Mouse (Mus musculus) neural tube, embryonic 11.5 days (tissue): ENCODE data around the gene Nppa. TPM values are rescaled to one million over a fixed set of nuclear protein-coding genes. Genes with fewer than 3 reads are reported as not detected.
"Not testable (repeated sequence)": the region's sequence is repeated elsewhere in the genome, so short reads cannot be mapped to it uniquely, and the experiment has no call there.

Experiments
- ATAC-seq: fragments of 200-750 bp; cut with Nextera tagmentation; 2 replicates; pipeline ENCODE4 v1.8.0; 2017; ENCODE audit warnings: moderate number of reproducible peaks, mild to moderate bottlenecking, moderate TSS enrichment, moderate library complexity; ENCODE audit not compliant: insufficient read depth, low FRiP score, low TSS enrichment
- DNase-seq: peaks from one replicate; pipeline ENCODE4 v3.0.0-alpha.2; 2015; ENCODE audit warnings: low spot score
- H3K27ac ChIP-seq: fragments of 300-500 bp; sonication (generic); 2 replicates; pipeline ENCODE4 v1.5.1; 2014; ENCODE audit warnings: low read depth, mild to moderate bottlenecking, low read length
- H3K27me3 ChIP-seq: fragments of 300-500 bp; sonication (generic); 2 replicates; pipeline ENCODE4 v1.6.1; 2014; ENCODE audit warnings: mild to moderate bottlenecking, low read length, mixed read lengths; ENCODE audit not compliant: control insufficient read depth, insufficient read depth
- H3K36me3 ChIP-seq: fragments of 300-500 bp; sonication (generic); 2 replicates; pipeline ENCODE4 v1.6.1; 2014; ENCODE audit warnings: mild to moderate bottlenecking, low read length, moderate library complexity, mixed read lengths; ENCODE audit not compliant: control insufficient read depth, insufficient read depth
- H3K4me1 ChIP-seq: fragments of 300-500 bp; sonication (generic); 2 replicates; pipeline ENCODE4 v1.6.1; 2014; ENCODE audit warnings: low read length, mixed read lengths; ENCODE audit not compliant: control insufficient read depth, insufficient read depth
- H3K4me2 ChIP-seq: fragments of 300-500 bp; sonication (generic); 2 replicates; pipeline ENCODE4 v1.6.1; 2014; ENCODE audit warnings: low read depth, mild to moderate bottlenecking, moderate library complexity
- H3K4me3 ChIP-seq: fragments of 300-500 bp; sonication (generic); 2 replicates; pipeline ENCODE4 v1.5.1; 2014; ENCODE audit warnings: low read depth, low read length
- H3K9ac ChIP-seq: fragments of 300-500 bp; sonication (generic); 2 replicates; pipeline ENCODE4 v1.6.1; 2014; ENCODE audit warnings: mild to moderate bottlenecking, low read length
- H3K9me3 ChIP-seq: fragments of 300-500 bp; sonication (generic); 2 replicates; pipeline ENCODE4 v1.6.1; 2016; ENCODE audit warnings: low read length; ENCODE audit not compliant: control insufficient read depth
- WGBS: fragments of 180-500 bp; shearing (Covaris S2); extraction: QIAGEN DNeasy Blood & Tissue Kit; methylation state at CpG from one replicate; pipeline ENCODE4 v1.1.7; 2014; 5-methylcytosine and 5-hydroxymethylcytosine counted together
- polyA plus RNA-seq: library from polyadenylated mRNA; unstranded; fragments of >200 nt; fragmentation: Nextera tagmentation; extraction: Ambion mirVana; gene quantifications from 2 replicates; pipeline ENCODE4 v1.2.1, GENCODE M21; 2014

The Nppa gene
- polyA plus RNA-seq, 1 experiment from 2014 or later, result 2.9 TPM

DNA sequence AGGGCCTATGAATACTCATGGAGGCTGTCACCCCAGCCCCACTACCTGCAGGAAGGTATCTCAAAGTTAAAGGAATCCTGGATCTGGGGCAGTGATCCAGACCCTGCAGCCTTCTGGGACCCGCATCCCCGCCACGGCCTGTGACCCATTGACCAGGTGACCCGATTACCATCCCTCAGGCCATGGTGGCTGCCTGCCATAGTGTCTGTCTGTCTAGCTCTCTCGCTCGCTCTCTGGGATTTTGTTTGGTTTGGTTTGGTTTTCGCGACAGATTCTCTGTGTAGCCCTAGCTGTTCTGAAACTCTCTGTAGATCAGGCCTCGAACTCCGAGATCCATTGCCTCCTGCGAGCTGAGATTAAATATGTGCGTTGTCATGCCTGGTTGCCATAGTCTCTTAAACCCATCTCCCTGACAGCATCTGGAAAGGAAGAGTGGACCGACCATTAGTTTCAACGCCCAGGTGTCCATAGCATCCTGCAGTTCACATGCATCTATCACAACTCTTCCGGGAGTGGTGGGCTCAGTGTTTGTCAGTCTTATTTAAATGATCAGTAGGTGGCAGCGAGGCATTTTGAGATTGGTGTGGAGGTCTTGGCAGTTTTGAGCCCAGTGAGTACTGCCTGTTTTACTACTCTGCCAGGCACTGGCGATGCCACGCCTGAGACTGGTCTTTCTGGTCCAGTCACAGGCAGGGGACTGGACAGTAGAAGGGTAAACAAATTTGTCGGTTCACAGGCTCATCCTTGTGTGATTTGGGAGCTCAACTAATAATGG, 38.9 kb downstream of the Nppa start:
- peaks cover 20% of the 10 kb centered on the region for H3K4me1 ChIP-seq
- peaks cover 2% of the 10 kb centered on the region for H3K36me3 ChIP-seq
- peak overlapping the region; percentile 74 for H3K4me2 ChIP-seq
- H3K27ac ChIP-seq, result peak overlapping the region; percentile 60
- DNase-seq (no peak), ATAC-seq (no peak)
- 25% methylated on average over 19 of the region's 19 CpGs for WGBS
- H3K9ac ChIP-seq, result peak overlapping the region; percentile 50
- no peaks in the 10 kb centered on the region for H3K9me3 ChIP-seq
- H3K27me3 ChIP-seq, result no peaks in the 10 kb centered on the region
- H3K4me3 ChIP-seq, result peak overlapping the region; percentile 60

- H3K36me3 ChIP-seq, result peaks cover 5% of the 10 kb centered on the region
- H3K4me1 ChIP-seq, result peaks cover 20% of the 10 kb centered on the region
- H3K27ac ChIP-seq, result peak overlapping the region; percentile 84
- peak overlapping the region; percentile 79 for H3K4me2 ChIP-seq
- no peaks in the 10 kb centered on the region for H3K9me3 ChIP-seq
- 61% methylated on average over 15 of the region's 15 CpGs for WGBS
- DNase-seq (no peak), ATAC-seq (0 out of 2 replicates have a peak, but pooled peaks have one; percentile 0)
- no peaks in the 10 kb centered on the region for H3K27me3 ChIP-seq
- H3K9ac ChIP-seq, result peak overlapping the region; percentile 68
- H3K4me3 ChIP-seq, result peak overlapping the region; percentile 44
Observed at GRCm38 (mm10) chr4:148040029-148040830, 39.7 kb downstream of the Nppa start.

- Histone ChIP-seq H3K9ac (peak overlapping the region; percentile 68), H3K4me2 (peak overlapping the region; percentile 79), H3K4me3 (peak overlapping the region; percentile 44), H3K9me3 (no peaks in the 10 kb centered on the region), H3K36me3 (peaks cover 5% of the 10 kb centered on the region), H3K27ac (peak overlapping the region; percentile 84), H3K27me3 (no peaks in the 10 kb centered on the region), H3K4me1 (peaks cover 20% of the 10 kb centered on the region)
- DNase-seq (peak; percentile 83), ATAC-seq (peak; percentile 56)
- WGBS, result 2% methylated on average over 19 of the region's 19 CpGs
Observed at GRCm38 (mm10) chr4:148040933-148041610, 40.5 kb downstream of the Nppa start.

GRCm38 (mm10) chr4:148041611-148042191, 41.2 kb downstream of the Nppa start:
- peak; percentile 23 for DNase-seq
- Histone ChIP-seq H3K4me1 (peaks cover 20% of the 10 kb centered on the region), H3K27ac (peak overlapping the region; percentile 84), H3K4me3 (peak overlapping the region; percentile 44), H3K9ac (peak overlapping the region; percentile 68), H3K36me3 (peaks cover 5% of the 10 kb centered on the region), H3K9me3 (no peaks in the 10 kb centered on the region), H3K27me3 (no peaks in the 10 kb centered on the region), H3K4me2 (peak overlapping the region; percentile 79)
- 4% methylated on average over 16 of the region's 16 CpGs for WGBS
- no peak for ATAC-seq

- H3K4me1 ChIP-seq, result peaks cover 14% of the 10 kb centered on the region
- H3K9ac ChIP-seq, DNase-seq, ATAC-seq, H3K4me2 ChIP-seq, H3K9me3 ChIP-seq, H3K36me3 ChIP-seq, H3K4me3 ChIP-seq, H3K27me3 ChIP-seq, H3K27ac ChIP-seq: not testable (repeated sequence)
- WGBS, result 90% methylated on average over 6 of the region's 8 CpGs
Observed at GRCm38 (mm10) chr4:148043327-148043726, 42.8 kb downstream of the Nppa start.

GRCm38 (mm10) chr4:148044113-148044512, 43.6 kb downstream of the Nppa start:
- ATAC-seq, result no peak
- Histone ChIP-seq H3K4me2 (no peak overlapping the region), H3K9ac (no peak overlapping the region), H3K4me3 (no peak overlapping the region), H3K9me3 (no peaks in the 10 kb centered on the region), H3K36me3 (peaks cover 12% of the 10 kb centered on the region), H3K27me3 (no peaks in the 10 kb centered on the region), H3K27ac (no peak overlapping the region), H3K4me1 (peaks cover 14% of the 10 kb centered on the region)
- 95% methylated on average over 2 of the region's 2 CpGs for WGBS
- DNase-seq, result no peak

DNA sequence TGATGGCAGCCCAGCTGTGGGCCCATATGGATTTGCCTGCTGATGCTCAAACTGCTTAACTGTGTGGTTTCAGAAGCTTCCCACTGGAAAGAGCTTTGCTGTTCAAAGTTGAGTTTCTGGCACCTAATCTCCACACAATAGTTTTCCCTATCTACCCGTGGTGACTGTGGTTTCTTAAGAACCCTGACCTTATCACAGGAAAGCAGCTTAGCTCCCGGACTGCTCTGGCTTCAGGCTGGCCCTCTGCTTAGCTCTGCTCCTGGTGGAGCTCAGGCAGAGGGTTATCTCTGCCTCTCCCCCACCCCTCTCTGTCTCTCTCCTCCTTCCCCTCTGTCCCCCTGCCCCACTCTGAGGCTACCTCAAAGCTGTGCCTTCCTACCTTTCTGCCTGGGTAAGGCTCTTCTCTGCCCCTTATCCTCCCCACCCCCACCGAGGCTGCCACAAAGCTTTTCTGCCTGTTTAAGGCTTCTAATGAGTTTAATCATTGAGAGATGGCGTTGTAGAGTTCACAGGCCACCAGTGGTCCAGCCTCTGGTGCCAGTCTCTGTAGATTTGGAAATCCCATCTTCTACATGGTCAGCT, 46.0 kb downstream of the Nppa start:
- Histone ChIP-seq H3K4me1 (peaks cover 6% of the 10 kb centered on the region), H3K27me3 (no peaks in the 10 kb centered on the region), H3K9me3 (no peaks in the 10 kb centered on the region), H3K4me3 (no peak overlapping the region), H3K36me3 (peaks cover 23% of the 10 kb centered on the region), H3K4me2 (no peak overlapping the region), H3K27ac (no peak overlapping the region), H3K9ac (no peak overlapping the region)
- 84% methylated on average over 4 of the region's 4 CpGs for WGBS
- DNase-seq (no peak), ATAC-seq (no peak)

DNA sequence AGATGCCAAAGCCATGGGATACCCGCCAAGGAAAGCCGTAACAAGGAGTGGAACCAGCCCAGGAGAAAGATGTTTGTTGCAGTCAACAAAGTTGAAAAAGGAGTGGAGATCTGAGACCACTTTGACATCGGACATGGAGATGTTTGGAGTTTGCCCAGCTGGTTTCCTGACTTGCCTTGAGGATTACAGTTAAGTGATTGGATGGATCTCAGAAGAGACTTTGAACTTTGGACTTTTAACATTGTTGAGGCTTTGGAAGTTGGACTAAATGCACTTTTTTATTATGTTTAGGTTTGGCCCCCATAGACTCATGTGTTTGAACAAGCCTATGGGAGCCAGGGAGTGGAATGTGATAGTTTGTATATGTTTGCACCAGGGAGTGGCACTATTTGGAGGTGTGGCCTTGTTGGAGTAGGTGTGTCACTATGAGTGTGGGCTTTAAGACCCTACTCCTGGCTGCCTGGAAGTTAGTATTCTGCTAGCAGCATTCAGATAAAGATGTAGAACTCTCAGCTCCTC, 49.9 kb downstream of the Nppa start:
- not testable (repeated sequence) for H3K9ac ChIP-seq, DNase-seq, H3K9me3 ChIP-seq, H3K4me1 ChIP-seq, H3K4me2 ChIP-seq, ATAC-seq, H3K27ac ChIP-seq, H3K4me3 ChIP-seq, H3K27me3 ChIP-seq
- peaks cover 38% of the 10 kb centered on the region for H3K36me3 ChIP-seq
- WGBS, result 96% methylated on average over 3 of the region's 3 CpGs
